Mouse (Mus musculus): Measurements from ENCODE around the gene Ildr1.

- TF ChIP-seq CTCF (IDR thresholded peaks at IDR 0.05; ENCODE audit: low read depth) (no peak), EP300 (IDR thresholded peaks at IDR 0.05; ENCODE audit: low read depth) (no peak)
These were observed 77.1 kb downstream of the Ildr1 start for GRCm38 (mm10) chr16:36770830-36771229.
